Comparison of ENCODE assay signal across 8 mouse cellular contexts in the genomic region with DNA sequence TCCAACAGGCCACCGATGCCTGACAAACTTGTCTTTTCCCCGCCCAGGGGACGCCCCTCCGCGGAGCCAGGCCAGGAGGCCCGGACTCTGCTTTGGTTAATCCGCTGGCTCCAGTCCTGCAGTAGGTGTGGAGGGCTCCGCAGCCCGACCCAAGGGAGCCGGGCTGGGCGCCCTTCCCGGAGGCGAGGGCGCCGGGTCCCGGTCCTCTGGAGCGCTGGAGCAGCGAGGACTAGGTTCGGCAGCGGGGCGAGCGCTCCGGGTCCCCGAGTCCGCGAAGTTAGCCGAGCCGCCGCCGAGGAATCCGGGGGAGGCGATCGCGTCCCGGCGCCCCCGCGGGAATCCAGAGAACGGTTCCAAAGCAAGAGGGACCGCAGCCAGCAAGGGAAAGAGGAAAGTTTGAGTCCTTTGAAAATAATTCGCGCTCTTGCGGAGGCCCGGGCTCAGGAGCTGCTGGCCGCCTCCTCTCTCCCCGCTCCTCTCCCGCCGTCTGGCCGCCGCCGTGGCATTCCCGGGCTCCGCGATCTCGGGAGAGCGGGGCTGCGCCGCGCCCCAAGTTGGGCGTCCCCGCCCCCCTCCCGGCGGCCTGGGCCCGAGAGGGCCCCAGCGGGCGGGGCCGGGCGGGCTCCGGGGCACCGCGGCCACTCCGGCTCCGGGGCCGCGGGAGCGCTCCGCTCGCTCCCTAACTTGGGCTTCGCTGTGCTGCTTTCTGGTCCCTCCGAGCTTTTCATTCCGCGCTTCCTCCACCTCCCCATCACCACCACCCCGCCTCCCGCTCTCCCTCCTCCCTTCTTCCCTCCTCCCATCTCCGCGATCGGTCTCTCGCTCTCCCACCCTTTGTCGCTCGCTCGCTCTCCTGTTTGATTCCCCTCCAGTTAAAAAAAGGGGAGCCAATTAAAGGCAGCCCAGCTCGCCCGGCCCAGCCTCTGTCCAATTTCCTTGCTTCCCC.
DNase-seq lines count a peak whose midpoint lies in the region; ATAC-seq and TF ChIP-seq lines count a peak whose summit lies in the region.

No protein-coding gene starts in this region.

- no peaks in the 10 kb centered on the region for H3K36me3 ChIP-seq in testis, adult 2 months (ENCODE audit: control insufficient read depth, insufficient read depth, low read length)
- no peaks in the 10 kb centered on the region for H3K36me3 ChIP-seq in intestine, embryonic 15.5 days
- H3K36me3 ChIP-seq in limb, embryonic 15.5 days = no peaks in the 10 kb centered on the region
- no peaks in the 10 kb centered on the region for H3K36me3 ChIP-seq in neural tube, embryonic 12.5 days

- peak overlapping the region; percentile 67 for H3K9ac ChIP-seq in intestine, embryonic 15.5 days
- H3K9ac ChIP-seq in limb, embryonic 15.5 days = peak overlapping the region; percentile 68
- H3K9ac ChIP-seq in neural tube, embryonic 12.5 days = peak overlapping the region; percentile 74

- peaks cover 6% of the 10 kb centered on the region for H3K27me3 ChIP-seq in testis, adult 2 months (ENCODE audit: control insufficient read depth, insufficient read depth, low read length)
- peaks cover 59% of the 10 kb centered on the region for H3K27me3 ChIP-seq in intestine, embryonic 15.5 days (replicated peaks)
- peaks cover 54% of the 10 kb centered on the region for H3K27me3 ChIP-seq in limb, embryonic 15.5 days
- H3K27me3 ChIP-seq in neural tube, embryonic 12.5 days (replicated peaks) = peaks cover 57% of the 10 kb centered on the region

- H3K4me1 ChIP-seq in testis, adult 2 months (ENCODE audit: control insufficient read depth, insufficient read depth, low read length) = peaks cover 6% of the 10 kb centered on the region
- peaks cover 28% of the 10 kb centered on the region for H3K4me1 ChIP-seq in intestine, embryonic 15.5 days (replicated peaks)
- peaks cover 52% of the 10 kb centered on the region for H3K4me1 ChIP-seq in limb, embryonic 15.5 days
- H3K4me1 ChIP-seq in neural tube, embryonic 12.5 days = peaks cover 58% of the 10 kb centered on the region

- no peak for TF ChIP-seq POLR2A in testis, adult 2 months (IDR thresholded peaks at IDR 0.05; ENCODE audit: control insufficient read depth, low read depth, low read length)

- intact Hi-C loops in gastrocnemius, adult 2 months (cut with DNase I) = loop anchor here (10.0 kb wide), 2 partner anchors 183 to 253 kb away; no protein-coding TSS in a partner anchor

- H3K4me3 ChIP-seq in testis, adult 2 months (ENCODE audit: control insufficient read depth, low read depth, low read length) = peak overlapping the region; percentile 37
- H3K4me3 ChIP-seq in gastrocnemius, adult 2 months = peak overlapping the region; percentile 92
- peak overlapping the region; percentile 67 for H3K4me3 ChIP-seq in intestine, embryonic 15.5 days (replicated peaks)
- H3K4me3 ChIP-seq in limb, embryonic 15.5 days = peak overlapping the region; percentile 72
- H3K4me3 ChIP-seq in neural tube, embryonic 12.5 days = peak overlapping the region; percentile 64

- H3K4me2 ChIP-seq in intestine, embryonic 15.5 days (replicated peaks) = peak overlapping the region; percentile 100
- H3K4me2 ChIP-seq in limb, embryonic 15.5 days = peak overlapping the region; percentile 98
- H3K4me2 ChIP-seq in neural tube, embryonic 12.5 days (replicated peaks) = peak overlapping the region; percentile 99

- no peak overlapping the region for H3K27ac ChIP-seq in testis, adult 2 months (ENCODE audit: control insufficient read depth, insufficient read depth, low read depth, low read length)
- H3K27ac ChIP-seq in gastrocnemius, adult 2 months = peak overlapping the region; percentile 82
- H3K27ac ChIP-seq in intestine, embryonic 15.5 days = peak overlapping the region; percentile 48
- H3K27ac ChIP-seq in limb, embryonic 15.5 days = peak overlapping the region; percentile 84
- no peak overlapping the region for H3K27ac ChIP-seq in neural tube, embryonic 12.5 days

- peak; percentile 44 for ATAC-seq in intestine, embryonic 15.5 days
- ATAC-seq in limb, embryonic 15.5 days (ENCODE audit: insufficient number of reproducible peaks, low FRiP score, low TSS enrichment, low read depth) = peak; percentile 42; the same call in 1 of the 2 replicates
- peak; percentile 18; the same call in 1 of the 2 replicates for ATAC-seq in neural tube, embryonic 12.5 days (ENCODE audit: low FRiP score, low read depth)

- DNase-seq in testis, postnatal 14 days (ENCODE audit: low spot score) = no peak
- DNase-seq in cerebellum, postnatal 10 days = peak; percentile 85 to 90
- peak; percentile 73 for DNase-seq in gastrocnemius, adult 2 months
- no peak for DNase-seq in B cell, adult 2 months

- TF ChIP-seq CTCF in testis, adult 2 months (IDR thresholded peaks at IDR 0.05; ENCODE audit: control insufficient read depth, insufficient read depth, insufficient replicate concordance, low read depth, low read length) = no peak
- TF ChIP-seq CTCF in gastrocnemius, adult 2 months (IDR thresholded peaks at IDR 0.05) = no peak

- WGBS in intestine, embryonic 15.5 days = under 1% methylated on average over 90 of the region's 93 CpGs
- under 1% methylated on average over 85 of the region's 93 CpGs for WGBS in limb, embryonic 15.5 days
- 1% methylated on average over 82 of the region's 93 CpGs for WGBS in neural tube, embryonic 12.5 days

- H3K9me3 ChIP-seq in intestine, embryonic 15.5 days = no peaks in the 10 kb centered on the region
- no peaks in the 10 kb centered on the region for H3K9me3 ChIP-seq in limb, embryonic 15.5 days
- no peaks in the 10 kb centered on the region for H3K9me3 ChIP-seq in neural tube, embryonic 12.5 days

Comparison
In these comparisons a context has a peak if more than half of its experiments do, and no peak if none do; other contexts are left out.
1. H3K27ac ChIP-seq: peak in gastrocnemius, adult 2 months (single experiment), intestine, embryonic 15.5 days (single experiment) and limb, embryonic 15.5 days (single experiment); none in testis, adult 2 months (single experiment) and neural tube, embryonic 12.5 days (single experiment).
2. H3K4me3 ChIP-seq: peak in every context shown above with its lines; median percentile 92 in gastrocnemius, adult 2 months; 72 in limb, embryonic 15.5 days; 67 in intestine, embryonic 15.5 days; 64 in neural tube, embryonic 12.5 days; 37 in testis, adult 2 months.
3. DNase-seq: peak in cerebellum, postnatal 10 days (2 of 2) and gastrocnemius, adult 2 months (single experiment); none in testis, postnatal 14 days (single experiment) and B cell, adult 2 months (0 of 2).
4. Peak in every context shown above with its lines, with median percentiles within 50 percentile points of each other: ATAC-seq, H3K4me2 ChIP-seq and H3K9ac ChIP-seq.